Mouse (Mus musculus) lung, postnatal 25 days (tissue): ENCODE results near the gene A930004D18Rik.
"Not testable (repeated sequence)": the region's sequence is repeated elsewhere in the genome, so short reads cannot be mapped to it uniquely, and the experiment has no call there.

ENCODE experiments used
- DNase-seq: peaks from one replicate; pipeline ENCODE4 v3.0.0; 2022; ENCODE audit warnings: low spot score

Gene A930004D18Rik

GRCm38 (mm10) chr2:18011226-18011625, 26.3 kb downstream of the A930004D18Rik start:
- DNase-seq, result no peak

- DNase-seq, result no peak
These were observed 32.4 kb downstream of the A930004D18Rik start for GRCm38 (mm10) chr2:18005137-18005536.

GRCm38 (mm10) chr2:18004286-18004685, 33.3 kb downstream of the A930004D18Rik start:
- DNase-seq, result no peak

GRCm38 (mm10) chr2:18002306-18002705, 35.2 kb downstream of the A930004D18Rik start:
- DNase-seq, result no peak

- DNase-seq, result no peak
These were observed 40.7 kb downstream of the A930004D18Rik start, which contains the start of gene H2al2a for GRCm38 (mm10) chr2:17996858-17997257. Gene H2al2a, minus strand, starts transcription at chr2:17996958.

GRCm38 (mm10) chr2:17989562-17989961, 48.0 kb downstream of the A930004D18Rik start:
- no peak for DNase-seq

- DNase-seq, result no peak
These were observed 48.4 kb downstream of the A930004D18Rik start for GRCm38 (mm10) chr2:17989115-17989514.

- DNase-seq, result no peak
These were observed 50.8 kb downstream of the A930004D18Rik start for GRCm38 (mm10) chr2:17986694-17987093.

- DNase-seq, result no peak
These were observed 52.8 kb downstream of the A930004D18Rik start for GRCm38 (mm10) chr2:17984774-17985173.

GRCm38 (mm10) chr2:17982747-17983146, 54.8 kb downstream of the A930004D18Rik start:
- DNase-seq, result no peak

- DNase-seq, result no peak
These were observed 58.8 kb downstream of the A930004D18Rik start for GRCm38 (mm10) chr2:17978706-17979105.

- DNase-seq, result not testable (repeated sequence)
These were observed 59.3 kb downstream of the A930004D18Rik start for GRCm38 (mm10) chr2:17978251-17978650.

GRCm38 (mm10) chr2:17977645-17978044, 59.9 kb downstream of the A930004D18Rik start:
- DNase-seq, result not testable (repeated sequence)

- no peak for DNase-seq
These were observed 61.8 kb downstream of the A930004D18Rik start for GRCm38 (mm10) chr2:17975601-17976327.
